Mouse (Mus musculus): Measurements from ENCODE around the gene Hist1h4a.
"Not testable (repeated sequence)": the region's sequence is repeated elsewhere in the genome, so short reads cannot be mapped to it uniquely, and the experiment has no call there.

Gene Hist1h4a

DNA sequence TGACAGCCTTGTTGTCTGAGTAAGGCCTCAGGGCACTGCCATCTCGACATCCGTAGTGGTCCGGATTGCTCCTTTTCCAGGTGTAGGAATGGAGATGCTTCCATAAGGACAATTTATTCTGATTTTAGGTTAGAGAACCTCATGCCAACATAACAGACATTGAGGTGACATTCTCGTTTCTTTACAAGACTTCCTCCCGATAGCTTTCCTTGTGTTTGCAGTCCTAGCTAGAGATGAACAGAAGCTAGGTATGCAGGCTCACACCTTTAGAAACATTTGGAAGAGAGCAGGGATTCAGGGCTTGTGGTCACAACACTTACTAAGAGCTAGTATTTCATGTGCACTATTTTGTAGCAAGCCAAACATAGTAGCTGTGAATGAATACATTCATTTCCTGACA is 17.8 kb downstream of the Hist1h4a start:
- no peak for DNase-seq (ENCODE audit: low spot score in 2 of 2)

DNA sequence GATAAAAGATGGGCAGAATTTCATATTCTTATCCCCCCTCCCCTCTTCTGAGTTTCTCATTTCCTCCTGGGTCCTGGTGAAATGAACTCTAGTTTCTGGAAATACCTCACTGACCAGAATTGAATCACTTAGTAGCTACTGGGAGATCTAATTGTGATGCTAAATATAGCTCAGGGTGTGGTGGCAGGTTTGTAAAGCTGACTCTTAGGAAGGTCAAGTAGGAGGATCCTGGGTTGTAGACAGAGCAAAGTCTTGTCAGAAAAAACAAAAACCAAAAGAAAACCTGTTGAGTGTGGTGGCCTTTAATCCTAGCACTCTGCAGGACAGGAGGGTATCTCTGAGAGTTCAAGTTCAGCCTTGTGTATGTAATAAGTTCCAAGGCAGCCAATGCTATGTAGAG is 19.0 kb downstream of the Hist1h4a start:
- no peak for DNase-seq (ENCODE audit: low spot score in 2 of 2)

DNA sequence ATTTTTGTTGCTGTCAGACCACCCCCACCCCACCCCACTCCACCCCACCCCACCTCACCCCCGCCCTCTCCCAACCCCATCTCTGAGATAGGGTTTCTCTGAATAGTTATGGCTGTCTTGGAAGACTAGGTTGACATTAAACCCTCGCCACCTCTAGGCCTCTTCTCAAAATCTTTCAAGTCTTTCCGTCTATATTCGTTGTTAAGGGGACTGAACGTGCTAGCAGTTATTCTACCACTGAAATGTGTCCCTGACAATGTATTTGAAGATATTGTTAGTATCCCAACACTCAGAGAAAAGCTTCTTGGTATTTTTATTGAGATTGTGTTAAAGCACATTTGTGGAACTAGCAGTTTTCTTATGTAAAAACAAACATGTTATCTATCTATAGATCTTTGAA is 20.1 kb downstream of the Hist1h4a start:
- DNase-seq (ENCODE audit: low spot score in 2 of 2): no peak

DNA sequence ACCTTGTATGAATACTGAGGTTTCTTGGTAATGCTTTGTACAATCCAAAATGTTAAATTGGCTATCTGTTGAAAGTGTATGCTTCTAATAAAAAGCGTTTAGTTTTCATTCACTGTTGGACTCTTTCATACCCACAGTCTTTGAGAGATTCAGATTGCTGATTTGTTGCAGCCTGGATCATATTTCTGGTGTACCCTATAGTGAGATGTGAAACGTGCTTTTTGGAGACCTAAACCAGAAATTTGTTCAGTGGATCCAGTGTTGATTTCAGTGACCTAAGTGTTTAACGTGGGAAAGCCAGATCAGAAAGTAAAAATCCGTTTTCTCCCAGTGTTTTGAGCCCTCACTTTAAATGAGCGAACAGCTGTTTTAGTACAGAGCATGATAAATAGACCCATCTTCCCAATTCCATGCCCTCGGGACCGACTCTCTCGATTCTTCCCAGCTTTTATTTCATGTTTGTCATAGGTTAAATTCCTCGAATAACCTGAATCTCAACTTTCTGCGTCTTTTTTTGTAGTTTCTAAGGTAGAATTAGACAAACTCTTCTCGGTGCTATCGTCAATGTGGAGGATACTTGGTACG is 20.7 kb downstream of the Hist1h4a start:
- no peak for DNase-seq (ENCODE audit: low spot score in 2 of 2)

DNA sequence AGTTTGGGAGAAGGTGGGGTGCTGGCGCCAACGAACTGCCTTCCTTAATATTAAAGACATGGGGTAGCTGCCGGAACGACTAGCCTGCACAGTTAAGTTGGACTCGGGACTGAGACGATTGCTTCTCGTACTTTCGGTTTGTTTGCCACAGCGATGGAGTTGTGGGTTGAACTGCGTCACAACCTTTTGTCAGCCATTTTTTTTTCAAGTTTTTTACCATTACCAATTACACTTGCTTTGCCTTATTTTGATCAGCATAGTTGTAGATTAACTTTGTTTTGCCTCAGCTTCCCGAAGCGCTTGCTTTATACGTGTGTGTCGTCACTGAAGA is 21.1 kb downstream of the Hist1h4a start:
- DNase-seq (ENCODE audit: low spot score in 2 of 2): no peak

DNA sequence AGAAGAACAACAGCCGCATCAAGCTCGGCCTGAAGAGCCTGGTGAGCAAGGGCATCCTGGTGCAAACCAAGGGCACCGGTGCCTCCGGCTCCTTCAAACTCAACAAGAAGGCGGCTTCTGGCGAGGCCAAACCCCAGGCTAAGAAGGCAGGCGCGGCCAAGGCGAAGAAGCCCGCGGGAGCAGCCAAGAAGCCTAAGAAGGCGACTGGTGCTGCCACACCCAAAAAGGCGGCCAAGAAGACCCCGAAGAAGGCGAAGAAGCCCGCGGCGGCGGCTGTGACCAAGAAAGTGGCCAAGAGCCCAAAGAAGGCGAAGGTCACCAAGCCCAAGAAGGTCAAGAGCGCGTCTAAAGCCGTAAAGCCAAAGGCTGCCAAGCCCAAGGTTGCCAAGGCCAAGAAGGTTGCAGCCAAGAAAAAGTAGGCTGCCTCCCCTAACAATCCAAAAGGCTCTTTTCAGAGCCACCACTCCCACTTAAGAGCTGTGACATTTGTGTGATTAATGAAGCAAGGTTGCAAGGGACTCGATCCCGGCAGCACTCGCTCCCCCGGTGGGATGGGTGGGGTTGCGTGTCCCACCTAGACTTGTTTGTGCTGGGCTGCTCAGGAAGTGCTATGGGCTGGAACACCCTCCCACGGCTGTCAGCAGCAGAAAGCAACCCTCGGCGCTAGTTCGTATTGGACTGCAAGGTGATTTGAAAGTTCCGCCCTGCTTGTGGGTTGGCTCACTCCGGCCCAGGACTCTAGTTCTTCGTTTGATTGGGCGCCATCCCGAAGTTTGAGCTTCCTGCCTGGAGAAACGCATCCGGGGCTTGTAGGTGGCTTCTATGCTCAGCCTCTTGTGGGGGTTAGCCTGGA is 21.7 kb downstream of the Hist1h4a start:
- peak; percentile 96 for DNase-seq (ENCODE audit: low spot score in 2 of 2)

DNA sequence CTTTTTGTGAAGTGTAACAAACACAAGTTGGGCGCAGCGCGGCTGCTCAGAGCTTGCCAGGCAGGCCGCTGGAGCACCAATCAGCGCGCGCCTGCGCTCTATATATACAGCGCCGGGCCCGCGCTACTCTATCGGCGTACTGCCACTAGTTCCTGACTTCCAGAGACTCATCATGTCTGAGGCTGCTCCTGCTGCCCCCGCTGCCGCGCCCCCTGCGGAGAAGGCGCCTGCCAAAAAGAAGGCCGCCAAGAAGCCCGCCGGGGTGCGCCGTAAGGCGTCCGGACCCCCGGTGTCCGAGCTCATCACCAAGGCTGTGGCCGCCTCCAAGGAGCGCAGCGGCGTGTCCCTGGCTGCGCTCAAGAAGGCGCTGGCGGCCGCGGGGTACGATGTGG is 22.4 kb downstream of the Hist1h4a start, which contains the start of gene Hist1h1c:
Gene Hist1h1c, plus strand, starts transcription at position 132 of the 392 bp plus-strand sequence.
- DNase-seq (ENCODE audit: low spot score in 2 of 2): peak; percentile 93 to 95

DNA sequence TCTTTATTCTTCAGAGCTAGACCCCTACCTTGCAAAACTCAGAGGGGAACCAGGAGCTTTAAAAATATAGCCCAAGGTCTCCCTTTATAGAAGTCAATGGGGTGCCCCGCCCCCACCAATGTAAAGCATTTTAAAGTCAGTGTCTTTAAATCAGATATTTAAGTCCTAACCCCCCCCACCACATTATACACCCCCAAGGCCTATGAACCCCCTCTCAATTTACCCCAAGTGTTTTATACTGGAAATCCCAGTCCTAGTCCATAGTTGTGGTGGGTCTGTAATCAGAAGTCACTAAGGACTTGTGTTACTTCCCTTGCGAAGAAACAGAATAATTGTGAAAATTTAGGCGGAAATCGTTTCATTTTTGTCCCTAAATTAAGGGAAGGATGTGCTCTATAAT is 23.0 kb downstream of the Hist1h4a start:
- DNase-seq (ENCODE audit: low spot score in 2 of 2): no peak

DNA sequence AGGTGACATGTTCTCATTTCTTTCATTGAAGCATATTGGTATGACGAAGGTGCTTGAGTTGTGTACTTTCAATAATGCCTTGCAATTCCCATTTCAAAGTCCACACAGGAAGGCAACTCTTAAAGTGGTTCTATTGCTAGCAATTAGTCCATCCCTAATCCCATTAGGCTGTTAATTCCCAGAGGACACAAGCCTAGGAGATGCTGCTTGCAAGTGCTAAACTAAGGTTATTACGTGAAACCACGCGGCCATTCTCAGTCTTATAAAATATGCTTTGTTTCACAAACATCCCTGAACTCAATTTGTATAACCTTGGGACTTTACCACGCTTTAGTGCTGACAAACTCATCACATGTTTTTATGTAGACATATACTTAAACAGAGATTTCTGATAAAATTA is 23.9 kb downstream of the Hist1h4a start:
- no peak for DNase-seq (ENCODE audit: low spot score in 2 of 2)

DNA sequence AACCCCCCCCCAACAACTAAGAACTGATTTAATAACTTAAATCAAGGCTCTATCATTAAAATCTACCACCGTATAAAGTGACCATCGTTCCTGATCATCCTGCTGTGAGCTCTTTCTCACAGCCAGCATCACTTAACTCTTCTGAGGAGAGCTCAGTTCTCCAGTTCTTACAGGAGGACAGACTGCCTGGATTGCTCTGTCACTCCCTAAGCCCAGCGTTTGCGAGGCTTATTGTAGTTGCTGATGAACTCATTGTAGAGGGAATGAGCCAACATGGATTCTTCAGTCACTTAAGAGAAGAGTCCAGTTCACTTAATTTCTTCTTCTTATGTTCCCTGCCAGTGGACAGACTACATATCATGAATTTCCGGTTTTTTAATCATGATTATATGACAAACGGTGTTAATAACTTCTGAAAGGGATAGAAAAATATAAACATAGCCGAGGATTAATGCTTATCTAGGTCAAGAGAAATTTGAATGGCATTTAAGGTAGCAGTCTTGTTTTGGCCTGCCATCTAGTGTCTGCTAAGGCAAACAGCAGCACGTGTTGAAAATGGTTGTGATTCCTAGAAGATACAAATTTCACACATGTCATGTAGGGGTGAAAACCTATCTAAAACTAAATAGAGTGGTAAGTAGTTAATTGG is 28.8 kb downstream of the Hist1h4a start:
- DNase-seq (ENCODE audit: low spot score in 2 of 2): no peak

DNA sequence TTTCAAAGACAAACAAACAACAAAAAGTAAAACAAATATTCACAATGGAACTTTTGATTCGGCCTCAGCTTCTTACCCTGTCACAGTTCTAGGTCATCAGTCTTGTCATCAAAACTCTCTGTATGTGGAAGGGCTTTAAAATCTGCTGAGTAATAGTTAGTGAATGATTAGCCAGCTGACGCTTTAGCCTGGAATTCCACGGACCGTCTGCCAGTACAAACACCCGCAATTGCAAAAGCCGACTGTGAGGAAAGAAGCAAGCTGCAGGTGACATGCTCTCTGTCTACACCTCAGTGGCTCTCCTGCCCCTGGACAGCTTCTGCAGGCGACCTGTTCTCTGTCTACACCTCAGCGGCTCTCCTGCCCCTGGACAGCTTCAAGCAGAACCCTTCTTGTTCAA is 30.6 kb downstream of the Hist1h4a start:
- DNase-seq (ENCODE audit: low spot score in 2 of 2): no peak

DNA sequence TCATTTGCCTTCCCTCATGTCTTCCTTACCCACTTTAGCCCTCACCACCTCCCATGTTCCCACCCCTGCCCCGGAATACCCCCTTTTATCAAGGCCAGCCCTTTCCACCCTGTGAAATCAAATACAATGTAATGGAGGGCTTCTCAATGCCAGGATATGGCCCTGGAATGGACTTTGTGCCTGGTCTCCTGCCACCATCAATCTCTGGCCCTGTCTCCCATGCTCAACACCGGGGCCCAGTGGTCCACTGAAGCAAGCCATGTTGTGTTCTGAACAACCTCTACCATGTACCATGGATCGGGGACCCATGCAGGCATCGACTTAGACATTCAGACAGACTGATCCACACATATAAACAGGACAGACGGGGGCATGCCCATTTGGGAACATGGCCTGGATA is 31.3 kb downstream of the Hist1h4a start:
- DNase-seq (ENCODE audit: low spot score in 2 of 2): no peak

DNA sequence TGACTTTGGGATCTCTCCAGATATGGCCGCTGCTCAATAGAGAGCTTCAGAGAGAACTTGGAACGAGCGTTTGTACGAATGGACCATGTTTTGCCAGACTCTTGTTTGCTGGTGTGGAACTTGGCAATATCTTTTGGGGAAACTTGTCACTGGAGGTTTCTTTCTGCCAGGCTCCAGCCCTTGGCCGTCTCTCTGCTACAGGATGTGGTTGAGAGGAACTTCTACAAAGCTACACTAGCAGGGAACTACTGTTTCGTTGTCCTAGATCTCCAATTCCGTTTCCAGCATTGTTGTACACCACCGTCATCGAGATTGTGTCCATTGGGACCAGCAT is 31.9 kb downstream of the Hist1h4a start:
- DNase-seq (ENCODE audit: low spot score in 2 of 2): no peak

DNA sequence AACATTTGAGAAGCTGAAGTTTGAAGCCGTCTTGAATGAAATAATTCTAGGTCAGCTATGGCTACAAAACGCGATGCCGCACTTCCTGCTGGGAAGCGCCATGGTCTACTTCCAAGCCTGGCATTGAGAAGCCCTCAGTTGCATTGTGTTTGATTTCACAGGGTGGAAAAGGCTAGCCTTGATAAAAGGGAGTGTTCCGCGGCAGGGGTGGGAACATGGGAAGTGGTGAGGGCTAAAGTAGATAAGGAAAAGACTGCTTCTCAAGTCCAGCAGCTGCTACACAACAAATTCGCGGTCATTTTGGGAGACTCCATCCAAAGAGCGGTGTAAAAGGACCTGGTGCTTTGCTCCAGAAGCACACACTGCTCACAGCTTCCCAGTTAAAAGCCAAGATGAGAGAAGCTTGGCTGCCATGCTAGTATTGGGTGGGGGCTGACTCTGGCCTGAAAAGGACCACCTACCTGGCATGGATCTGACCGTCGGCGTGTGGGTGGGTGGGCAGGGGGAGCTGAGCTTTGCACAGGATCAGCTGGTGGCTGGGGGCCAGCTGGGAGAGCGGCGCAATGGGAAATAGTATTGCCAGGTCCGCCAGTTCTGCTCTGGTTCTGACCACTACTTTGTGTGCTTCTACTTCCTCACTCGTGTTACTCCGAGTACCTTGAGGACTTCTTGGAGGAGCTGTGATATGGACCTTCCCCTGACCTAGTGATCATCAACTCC is 32.4 kb downstream of the Hist1h4a start:
- DNase-seq (ENCODE audit: low spot score in 2 of 2): no peak

DNA sequence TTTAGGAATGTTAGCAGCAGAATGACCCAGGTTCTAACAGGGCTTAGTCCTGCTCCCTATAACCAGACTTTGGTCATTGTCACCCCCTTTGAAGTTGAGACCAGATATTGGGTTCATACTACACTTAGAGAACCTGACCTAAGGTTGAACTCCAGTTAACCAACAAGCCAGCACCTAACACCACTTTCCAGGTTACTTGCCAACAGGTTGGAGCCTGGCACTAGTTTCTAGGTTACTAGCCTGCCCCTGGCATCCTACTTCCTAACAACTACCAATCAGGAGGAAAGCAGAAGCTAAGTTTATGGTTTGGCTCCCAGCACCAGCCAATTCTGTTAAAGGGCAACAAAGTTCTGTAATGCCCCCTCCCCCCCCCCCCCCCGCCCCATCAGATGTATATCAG is 35.8 kb downstream of the Hist1h4a start:
- no peak for DNase-seq (ENCODE audit: low spot score in 2 of 2)

DNA sequence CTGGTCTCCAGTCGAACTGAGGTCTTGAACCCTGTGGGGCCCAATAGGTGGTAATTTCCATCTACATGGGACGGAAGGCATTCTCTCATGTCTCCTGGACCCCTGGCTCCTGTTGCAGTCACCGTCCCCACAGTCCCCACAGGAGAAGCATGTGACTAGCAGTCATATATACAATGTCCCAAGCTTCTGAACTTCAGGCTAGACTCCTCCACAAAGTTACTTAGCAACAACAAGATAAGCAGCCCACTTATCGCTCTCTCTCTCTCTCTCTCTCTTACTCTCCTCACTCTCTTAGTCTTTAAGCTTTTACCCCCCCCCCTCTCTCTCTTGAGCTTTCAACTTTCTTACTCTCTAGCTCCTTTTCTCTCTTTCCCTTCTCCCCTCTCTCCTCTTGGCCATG is 36.8 kb downstream of the Hist1h4a start:
- no peak for DNase-seq (ENCODE audit: low spot score in 2 of 2)

DNA sequence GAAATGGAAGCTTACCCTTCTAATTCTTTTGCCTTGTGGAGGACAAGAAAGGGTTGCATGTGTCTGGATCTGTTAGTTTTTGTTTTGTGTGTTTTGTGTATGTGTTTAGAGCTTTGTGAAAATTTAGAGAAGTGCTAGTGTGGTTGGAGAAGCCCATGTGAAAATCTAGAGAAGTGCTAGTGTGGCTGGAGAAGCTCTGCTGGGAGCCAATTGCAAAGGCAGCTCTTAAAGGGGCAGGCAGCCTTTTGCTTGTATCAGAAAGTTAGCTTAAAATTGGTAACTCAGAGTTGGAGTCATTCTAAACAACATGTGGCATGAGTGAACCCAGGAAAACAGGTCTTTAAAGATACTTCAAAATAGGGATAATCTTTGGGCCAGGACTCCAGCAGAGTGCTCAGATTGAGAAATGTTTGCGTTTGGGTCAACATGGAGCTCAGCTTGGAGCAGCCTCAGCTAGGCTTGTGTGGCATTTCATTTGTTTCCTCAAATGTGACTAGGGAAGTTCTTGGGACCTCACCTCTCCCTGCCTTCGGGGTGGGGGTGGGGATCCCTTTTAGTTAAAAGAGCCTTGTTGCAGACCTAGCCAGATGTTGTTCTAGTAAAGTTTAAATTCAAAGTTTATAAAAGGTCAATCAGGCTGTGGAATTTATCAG is 43.3 kb downstream of the Hist1h4a start:
- not testable (repeated sequence) for DNase-seq (ENCODE audit: low spot score in 2 of 2)

DNA sequence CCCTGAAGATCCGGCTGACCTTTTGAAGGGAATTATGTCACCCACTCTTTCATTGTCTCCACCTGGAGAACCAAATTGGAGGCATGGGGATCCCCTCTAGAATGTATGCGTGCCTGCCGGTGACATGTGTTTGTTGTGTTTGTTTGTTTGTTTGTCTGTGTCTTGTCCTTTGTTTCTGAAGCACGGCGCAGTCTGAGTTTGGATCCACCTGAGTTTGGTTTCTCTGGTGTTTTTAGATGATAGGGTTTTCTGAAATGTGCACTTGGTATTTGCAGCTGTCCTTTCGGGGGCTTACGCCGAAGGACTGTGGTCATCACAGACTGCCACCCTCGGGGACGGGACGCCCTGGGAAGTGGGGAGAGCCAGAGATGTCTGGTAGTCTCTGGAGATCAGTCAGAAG is 43.9 kb downstream of the Hist1h4a start:
- no peak for DNase-seq (ENCODE audit: low spot score in 2 of 2)

DNA sequence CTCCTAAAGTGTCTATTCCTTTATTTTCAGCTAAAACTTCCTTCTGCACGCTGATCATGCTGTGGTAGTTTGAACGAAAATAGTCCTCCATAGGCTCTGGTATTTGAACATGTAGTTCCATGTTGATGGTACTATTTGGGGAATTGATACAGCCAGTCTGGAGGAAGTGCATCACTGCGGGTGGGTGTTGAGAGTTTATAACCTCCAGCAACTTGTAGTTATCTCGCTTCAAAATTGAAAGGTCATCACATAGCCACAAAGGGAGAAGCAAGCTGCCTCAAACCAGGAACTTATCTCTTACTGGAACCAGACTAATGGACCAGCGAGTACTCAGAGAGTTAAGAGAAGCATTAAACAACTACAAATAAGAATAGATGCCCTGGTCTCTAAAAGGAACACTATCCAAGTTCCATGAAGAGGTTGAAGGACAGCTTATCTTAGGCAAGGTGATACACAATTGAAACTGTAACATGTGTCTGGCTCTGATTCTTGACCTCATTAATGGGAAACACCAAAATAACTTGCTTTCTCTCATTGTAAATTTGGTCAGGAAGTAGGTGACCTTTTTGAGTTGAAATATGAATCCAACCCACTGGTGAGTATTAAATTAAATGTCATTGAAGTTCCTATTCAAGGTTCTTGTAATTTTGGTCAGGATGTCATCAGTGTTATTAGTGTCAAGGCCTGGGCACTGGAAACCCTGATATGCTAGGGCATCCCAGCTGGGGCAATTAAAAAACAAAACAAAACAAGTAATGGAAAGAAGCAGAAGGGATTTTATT is 44.6 kb downstream of the Hist1h4a start:
- peak in 1 of 2 experiments; percentile 35 for DNase-seq (ENCODE audit: low spot score in 2 of 2)

Data from spleen, postnatal 36 days (tissue).